Mouse (Mus musculus) lung, postnatal 0 days (tissue): ENCODE measurements around the gene Cela3a. TPM values are rescaled to one million over a fixed set of nuclear protein-coding genes. Genes with fewer than 3 reads are reported as not detected.

Experiments
- ATAC-seq: fragments of 200-750 bp; cut with Nextera tagmentation; 2 replicates; pipeline ENCODE4 v1.8.0; 2017; ENCODE audit warnings: moderate library complexity
- DNase-seq: peaks from one replicate; pipeline ENCODE4 v3.0.0-alpha.2; 2016; ENCODE audit warnings: low spot score
- H3K27ac ChIP-seq: fragments of 300-500 bp; sonication (generic); 2 replicates; pipeline ENCODE4 v1.5.1; 2014; ENCODE audit warnings: antibody characterized with exemption, mild to moderate bottlenecking, low read length, mixed read lengths
- H3K27me3 ChIP-seq: fragments of 300-500 bp; sonication (generic); replicated peaks from 2 replicates; pipeline ENCODE4 v1.6.1; 2014; ENCODE audit warnings: low read length, mixed read lengths; ENCODE audit not compliant: insufficient read depth
- H3K36me3 ChIP-seq: fragments of 300-500 bp; sonication (generic); 2 replicates; pipeline ENCODE4 v1.6.1; 2014; ENCODE audit warnings: low read length, mixed read lengths; ENCODE audit not compliant: insufficient read depth
- H3K4me1 ChIP-seq: fragments of 300-500 bp; sonication (generic); 2 replicates; pipeline ENCODE4 v1.6.1; 2014; ENCODE audit warnings: antibody characterized with exemption, low read depth, low read length, mixed read lengths; ENCODE audit not compliant: insufficient read depth
- H3K4me2 ChIP-seq: fragments of 300-500 bp; sonication (generic); replicated peaks from 2 replicates; pipeline ENCODE4 v1.6.1; 2014; ENCODE audit warnings: low read depth, mild to moderate bottlenecking, low read length, moderate library complexity, mixed read lengths
- H3K4me3 ChIP-seq: fragments of 300-500 bp; sonication (generic); 2 replicates; pipeline ENCODE4 v1.5.1; 2014; ENCODE audit warnings: low read depth, low read length
- H3K9ac ChIP-seq: fragments of 300-500 bp; sonication (generic); replicated peaks from 2 replicates; pipeline ENCODE4 v1.6.1; 2014; ENCODE audit warnings: low read depth, mild to moderate bottlenecking
- H3K9me3 ChIP-seq: fragments of 300-500 bp; sonication (generic); 2 replicates; pipeline ENCODE4 v1.6.1; 2016; ENCODE audit warnings: low read length, mixed read lengths
- CTCF ChIP-seq: IDR thresholded peaks from 2 replicates; pipeline ENCODE4 v1.5.1; 2016; ENCODE audit warnings: antibody characterized with exemption, mild to moderate bottlenecking
- EP300 ChIP-seq: IDR thresholded peaks from 2 replicates; pipeline ENCODE4 v1.6.1; 2016; ENCODE audit warnings: antibody characterized with exemption, mild to moderate bottlenecking, control low read depth
- WGBS: fragments of 180-500 bp; shearing (Covaris S2); extraction: QIAGEN DNeasy Blood & Tissue Kit; methylation state at CpG from one replicate; pipeline ENCODE4 v1.1.7; 2014; 5-methylcytosine and 5-hydroxymethylcytosine counted together
- polyA plus RNA-seq: library from polyadenylated mRNA; unstranded; fragments of >200 nt; fragmentation: Nextera tagmentation; extraction: Ambion mirVana; gene quantifications from 2 replicates; pipeline ENCODE4 v1.2.1, GENCODE M21; 2015

Cela3a gene
- polyA plus RNA-seq, 1 experiment from 2014 or later: not detected

DNA sequence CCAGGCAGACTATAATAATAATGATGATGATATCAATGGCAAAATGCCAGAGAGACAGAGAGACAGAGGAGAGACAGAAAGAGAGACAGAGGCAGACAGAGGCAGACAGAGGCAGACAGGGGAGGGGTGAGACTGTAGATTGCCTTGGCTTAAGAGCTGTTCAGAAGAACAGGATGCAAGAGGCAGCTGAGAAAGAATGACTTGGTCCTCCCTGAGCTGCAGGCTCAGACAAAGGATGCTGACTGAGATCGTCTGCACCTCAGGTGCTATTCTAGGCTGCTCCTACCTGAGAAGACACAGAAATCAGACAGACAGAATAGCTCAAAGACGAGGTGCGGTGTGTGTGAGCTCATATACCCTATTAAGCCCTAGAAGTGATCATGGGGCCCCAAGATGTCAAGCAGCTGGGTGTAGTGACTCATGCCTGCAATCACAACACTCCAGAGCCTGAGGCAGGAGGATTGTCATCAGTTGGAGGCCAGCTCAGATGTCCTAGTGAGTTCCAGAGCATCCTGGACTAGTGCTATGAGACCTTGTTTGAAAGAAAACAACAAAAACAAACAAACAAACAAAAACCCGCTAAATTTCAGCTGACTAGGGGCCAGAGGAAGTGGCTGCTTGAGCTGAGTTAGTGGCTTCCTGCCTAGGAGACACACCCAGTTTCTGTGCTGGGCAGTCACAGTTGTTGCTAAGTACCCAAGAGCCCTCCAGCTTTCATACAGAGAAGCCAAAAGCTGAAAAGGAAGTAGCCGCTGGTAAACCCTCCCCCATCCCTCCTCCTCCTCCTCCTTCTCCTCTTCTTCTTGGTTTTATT lies 42.1 kb downstream of the Cela3a start:
- Histone ChIP-seq H3K4me2 (peak overlapping the region; percentile 19; the same call in 1 of the 2 replicates), H3K9ac (no peak overlapping the region), H3K4me1 (peaks cover 8% of the 10 kb centered on the region), H3K4me3 (no peak overlapping the region), H3K9me3 (no peaks in the 10 kb centered on the region), H3K27ac (peak overlapping the region; percentile 81), H3K27me3 (no peaks in the 10 kb centered on the region), H3K36me3 (no peaks in the 10 kb centered on the region)
- 22% methylated on average over 5 of the region's 5 CpGs for WGBS
- TF ChIP-seq CTCF (no peak), EP300 (no peak)
- DNase-seq (peak; percentile 94), ATAC-seq (peak; percentile 91)

DNA sequence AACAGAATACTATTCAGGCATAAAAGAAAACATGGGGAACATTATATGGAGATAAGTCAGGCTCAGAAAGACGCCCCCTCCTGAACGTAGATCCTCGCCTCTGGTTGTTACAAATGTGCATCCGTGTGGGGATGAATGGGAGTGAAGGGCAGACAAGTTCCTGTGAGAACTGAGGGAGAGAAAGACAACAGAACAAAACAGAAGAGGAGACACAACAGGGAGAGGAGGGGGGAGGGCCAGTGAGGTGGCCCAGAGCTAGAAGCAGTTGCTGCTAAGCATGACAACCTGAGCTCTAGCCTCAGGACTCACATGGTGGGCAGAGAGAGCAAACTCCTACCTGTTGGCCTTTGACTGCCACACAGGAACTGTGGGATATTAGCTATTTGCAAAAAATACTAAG lies 43.5 kb downstream of the Cela3a start:
- TF ChIP-seq EP300 (no peak), CTCF (no peak)
- no peak for ATAC-seq
- Histone ChIP-seq H3K4me3 (no peak overlapping the region), H3K9me3 (no peaks in the 10 kb centered on the region), H3K4me2 (no peak overlapping the region), H3K27ac (no peak overlapping the region), H3K27me3 (no peaks in the 10 kb centered on the region), H3K4me1 (peaks cover 8% of the 10 kb centered on the region), H3K36me3 (no peaks in the 10 kb centered on the region), H3K9ac (no peak overlapping the region)
- DNase-seq: no peak
- 84% methylated on average over 4 of the region's 4 CpGs for WGBS

DNA sequence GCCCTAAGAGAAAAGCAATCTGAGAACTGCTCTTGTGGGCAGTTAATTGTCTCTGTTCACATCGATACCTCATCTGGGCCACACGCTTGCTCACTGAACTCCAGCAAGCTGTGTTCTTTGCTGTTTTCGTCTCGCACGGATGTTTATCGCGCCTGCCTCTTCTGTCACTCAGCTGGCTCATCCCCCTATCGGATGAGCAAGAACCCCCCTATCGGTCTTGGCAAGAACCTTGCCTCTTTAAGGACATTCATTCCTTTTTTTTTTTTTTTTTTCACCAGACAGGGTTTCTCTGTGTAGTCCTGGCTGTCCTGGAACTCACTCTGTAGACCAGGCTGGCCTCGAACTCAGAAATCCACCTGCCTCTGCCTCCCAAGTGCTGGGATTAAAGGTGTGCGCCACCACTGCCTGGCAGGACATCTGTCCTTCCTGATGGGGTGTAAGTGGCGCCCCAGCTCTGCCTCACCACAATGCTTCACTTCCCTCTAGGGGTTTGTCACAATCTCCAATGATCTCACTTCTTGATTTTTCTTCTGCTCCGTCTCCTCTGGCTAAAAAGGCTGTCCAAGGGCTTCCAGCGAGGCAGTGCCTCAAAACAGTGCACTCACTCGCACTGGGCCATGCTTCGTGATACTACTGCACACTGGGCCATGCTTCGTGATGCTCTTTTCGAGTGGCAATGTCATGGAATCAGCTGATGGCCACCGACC lies 44.1 kb downstream of the Cela3a start:
- Histone ChIP-seq H3K4me2 (no peak overlapping the region), H3K9me3 (no peaks in the 10 kb centered on the region), H3K4me1 (peaks cover 7% of the 10 kb centered on the region), H3K9ac (no peak overlapping the region), H3K4me3 (no peak overlapping the region), H3K27ac (no peak overlapping the region), H3K36me3 (no peaks in the 10 kb centered on the region), H3K27me3 (no peaks in the 10 kb centered on the region)
- ATAC-seq: no peak
- DNase-seq: no peak
- TF ChIP-seq EP300 (no peak), CTCF (no peak)
- 68% methylated on average over 18 of the region's 19 CpGs for WGBS

DNA sequence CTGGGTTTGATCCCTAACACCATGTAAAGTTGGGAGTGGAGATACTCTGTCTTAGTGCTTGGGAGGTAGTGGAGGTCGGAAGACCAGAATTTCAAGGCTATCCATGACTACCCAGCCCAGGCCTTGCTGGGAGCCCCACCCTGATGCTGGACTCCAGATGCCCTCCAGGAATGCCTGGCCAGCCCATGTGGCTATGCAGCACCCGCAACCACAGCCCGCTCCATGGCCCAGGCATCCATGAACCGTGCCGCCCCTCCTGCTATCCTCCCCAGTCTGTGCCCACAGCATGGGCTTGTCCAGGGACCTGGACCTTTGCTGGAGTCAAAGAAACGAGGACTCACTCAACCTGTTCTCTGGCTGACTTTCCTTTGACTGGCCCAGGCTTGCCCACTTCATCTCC lies 44.8 kb downstream of the Cela3a start:
- no peaks in the 10 kb centered on the region for H3K9me3 ChIP-seq
- H3K27me3 ChIP-seq: no peaks in the 10 kb centered on the region
- H3K4me3 ChIP-seq: no peak overlapping the region
- DNase-seq (no peak), ATAC-seq (no peak)
- no peak overlapping the region for H3K27ac ChIP-seq
- H3K36me3 ChIP-seq: no peaks in the 10 kb centered on the region
- H3K4me1 ChIP-seq: peaks cover 5% of the 10 kb centered on the region
- no peak for TF ChIP-seq CTCF
- TF ChIP-seq EP300: no peak
- no peak overlapping the region for H3K4me2 ChIP-seq
- H3K9ac ChIP-seq: no peak overlapping the region
- WGBS: 87% methylated on average over 6 of the region's 6 CpGs

DNA sequence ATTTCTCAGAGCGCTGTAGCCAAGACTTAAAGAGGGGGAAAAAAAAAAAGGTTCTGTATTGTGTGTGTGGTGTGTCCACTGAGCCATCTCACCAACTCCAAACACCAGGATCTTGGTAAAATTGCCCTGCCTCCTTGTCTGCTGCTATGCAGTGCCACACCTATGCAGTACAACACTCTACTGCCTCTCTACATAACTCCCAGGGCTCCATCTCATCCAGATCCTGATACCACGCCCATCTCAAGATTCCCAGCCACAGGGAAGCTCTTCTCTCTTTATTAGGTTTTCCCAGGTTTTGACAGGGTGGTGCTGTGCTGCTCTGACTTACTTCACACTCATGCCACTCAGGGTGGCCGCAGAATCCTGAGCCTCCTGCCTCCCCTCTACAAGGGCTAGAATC lies 48.6 kb downstream of the Cela3a start:
- peak; percentile 24; the same call in 1 of the 2 replicates for TF ChIP-seq EP300
- no peak for TF ChIP-seq CTCF
- H3K9ac ChIP-seq: no peak overlapping the region
- H3K4me3 ChIP-seq: no peak overlapping the region
- peaks cover 3% of the 10 kb centered on the region; the same call in 1 of the 2 replicates for H3K4me1 ChIP-seq
- H3K27ac ChIP-seq: no peak overlapping the region
- WGBS: 52% methylated on average over 3 of the region's 3 CpGs
- ATAC-seq (peak; percentile 13; the same call in 1 of the 2 replicates), DNase-seq (peak; percentile 64)
- H3K36me3 ChIP-seq: no peaks in the 10 kb centered on the region
- H3K27me3 ChIP-seq: no peaks in the 10 kb centered on the region
- H3K4me2 ChIP-seq: no peak overlapping the region
- no peaks in the 10 kb centered on the region for H3K9me3 ChIP-seq

DNA sequence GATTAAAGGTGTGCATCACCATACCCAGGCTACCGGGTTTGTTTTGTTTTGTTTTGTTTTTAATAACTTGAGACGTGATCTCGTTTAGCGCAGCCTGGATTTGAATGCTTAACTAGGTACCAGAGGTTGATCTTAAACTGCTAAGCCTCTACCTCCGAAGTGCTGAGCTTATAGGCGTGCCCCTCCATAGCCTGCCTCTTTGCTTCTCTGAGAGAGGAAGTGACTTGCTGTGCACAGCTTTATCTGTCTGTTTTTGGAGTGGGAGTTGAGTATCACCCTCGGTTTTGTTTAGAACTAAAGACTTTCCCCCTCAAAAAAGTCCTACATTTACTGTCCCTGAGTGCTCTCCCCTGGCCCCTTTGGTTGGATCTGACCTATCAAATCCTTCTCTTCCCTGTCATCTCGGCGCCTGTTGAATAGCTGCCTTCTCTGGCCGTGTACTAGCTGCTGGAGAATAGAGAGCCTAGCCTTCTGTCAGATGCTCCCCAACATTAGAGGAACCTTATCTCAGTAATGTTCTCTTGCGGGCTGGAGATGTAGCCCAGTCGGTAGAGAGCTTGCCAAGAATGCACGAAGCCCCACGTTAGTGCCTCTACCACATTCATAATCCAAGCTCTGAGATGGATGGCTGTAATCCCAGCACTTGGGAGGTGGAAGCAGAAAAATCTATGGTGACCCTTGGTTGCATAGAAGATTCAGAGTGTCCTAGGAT lies 51.1 kb downstream of the Cela3a start:
- WGBS: 34% methylated on average over 14 of the region's 14 CpGs
- Histone ChIP-seq H3K4me1 (peaks cover 11% of the 10 kb centered on the region; the same call in 1 of the 2 replicates), H3K27ac (no peak overlapping the region), H3K36me3 (no peaks in the 10 kb centered on the region), H3K9me3 (no peaks in the 10 kb centered on the region), H3K4me3 (no peak overlapping the region), H3K4me2 (no peak overlapping the region), H3K27me3 (no peaks in the 10 kb centered on the region), H3K9ac (no peak overlapping the region)
- ATAC-seq (no peak), DNase-seq (no peak)
- TF ChIP-seq CTCF (no peak), EP300 (no peak)
